Mouse (Mus musculus) frontal cortex, adult (tissue): ENCODE measurements around the gene Ccn2.
A peak's percentile ranks its signal among the peaks of the same experiment; 100 is the strongest.

Source experiments
- ATAC-seq: cut with Nextera tagmentation; 2 replicates; pipeline ENCODE4 v1.9.2; 2017; ENCODE audit warnings: mild to moderate bottlenecking, moderate library complexity, mixed read lengths; ENCODE audit not compliant: low TSS enrichment

The Ccn2 gene

GRCm38 (mm10) chr10:24641416-24642140, 46.3 kb downstream of the Ccn2 start:
- ATAC-seq: no peak

GRCm38 (mm10) chr10:24642796-24643580, 47.7 kb downstream of the Ccn2 start:
- ATAC-seq: 0 out of 2 replicates have a peak, but pooled peaks have one; percentile 27

- ATAC-seq: no peak
These were observed 49.9 kb downstream of the Ccn2 start for GRCm38 (mm10) chr10:24645169-24645568.
